8 mouse cellular contexts compared by ENCODE assay signal in the genomic region with DNA sequence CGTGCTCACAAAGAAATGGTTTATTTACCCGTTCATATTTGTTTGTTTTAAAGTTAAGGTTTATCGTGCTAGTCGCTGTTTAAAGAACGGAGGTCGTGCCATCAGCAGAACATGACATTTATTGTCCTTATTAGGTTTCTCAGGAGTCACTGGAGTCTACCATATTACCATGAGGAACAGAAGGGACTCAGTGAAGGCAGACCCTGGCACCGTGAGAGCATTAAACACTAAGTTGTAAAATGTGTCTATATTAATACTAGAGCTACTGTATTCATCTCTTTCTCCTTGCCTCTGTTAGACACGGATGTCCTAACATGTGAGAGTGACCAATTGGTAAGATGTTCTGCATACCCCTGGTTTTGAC. TPM values are rescaled to one million over a fixed set of nuclear protein-coding genes. Genes with fewer than 3 reads are reported as not detected.
A peak's percentile ranks its signal among the peaks of the same experiment; 100 is the strongest.
DNase-seq lines count a peak whose midpoint lies in the region; ATAC-seq and TF ChIP-seq lines count a peak whose summit lies in the region.

No protein-coding gene starts in this region.

- TF ChIP-seq POLR2A in cerebellum, adult 2 months (IDR thresholded peaks at IDR 0.05; ENCODE audit: borderline replicate concordance, insufficient read depth, low read length) = no peak

- H3K27ac ChIP-seq in cerebellum, adult 2 months (ENCODE audit: insufficient read depth, low read length) = no peak overlapping the region
- H3K27ac ChIP-seq in lung, embryonic 15.5 days = no peak overlapping the region
- no peak overlapping the region for H3K27ac ChIP-seq in hindbrain, embryonic 16.5 days (ENCODE audit: low read depth, low read length)

- WGBS in cerebellum, adult 2 months = 9% methylated on average over 8 of the region's 8 CpGs
- WGBS in lung, embryonic 15.5 days = 11% methylated on average over 8 of the region's 8 CpGs
- WGBS in hindbrain, embryonic 16.5 days = 13% methylated on average over 8 of the region's 8 CpGs

- no peaks in the 10 kb centered on the region for H3K4me1 ChIP-seq in cerebellum, adult 2 months (ENCODE audit: control insufficient read depth, insufficient read depth, low read length)
- peaks cover 5% of the 10 kb centered on the region for H3K4me1 ChIP-seq in lung, embryonic 15.5 days
- peaks cover 3% of the 10 kb centered on the region for H3K4me1 ChIP-seq in hindbrain, embryonic 16.5 days (ENCODE audit: control insufficient read depth, insufficient read depth, low read depth, low read length)

- peak overlapping the region; percentile 77 for H3K4me2 ChIP-seq in lung, embryonic 15.5 days
- peak overlapping the region; percentile 51 for H3K4me2 ChIP-seq in hindbrain, embryonic 16.5 days (ENCODE audit: low read length)

- H3K27me3 ChIP-seq in cerebellum, adult 2 months (ENCODE audit: control insufficient read depth, insufficient read depth, low read length) = no peaks in the 10 kb centered on the region
- H3K27me3 ChIP-seq in lung, embryonic 15.5 days = no peaks in the 10 kb centered on the region
- 0 out of 2 replicates have a peak, but pooled peaks cover 2% of the 10 kb centered on the region for H3K27me3 ChIP-seq in hindbrain, embryonic 16.5 days (replicated peaks; ENCODE audit: control insufficient read depth, insufficient read depth, low read length)

- H3K9ac ChIP-seq in lung, embryonic 15.5 days = peak overlapping the region; percentile 33; the same call in 1 of the 2 replicates
- peak overlapping the region; percentile 16 for H3K9ac ChIP-seq in hindbrain, embryonic 16.5 days (ENCODE audit: low read depth, low read length)

- H3K9me3 ChIP-seq in lung, embryonic 15.5 days = no peaks in the 10 kb centered on the region
- no peaks in the 10 kb centered on the region for H3K9me3 ChIP-seq in hindbrain, embryonic 16.5 days (ENCODE audit: control insufficient read depth, low read length)

- peaks cover 27% of the 10 kb centered on the region for H3K36me3 ChIP-seq in lung, embryonic 15.5 days
- peaks cover 24% of the 10 kb centered on the region for H3K36me3 ChIP-seq in hindbrain, embryonic 16.5 days (ENCODE audit: control insufficient read depth, insufficient read depth, low read length)

- peak; percentile 21; the same call in 1 of the 2 replicates for ATAC-seq in lung, embryonic 15.5 days (ENCODE audit: borderline replicate concordance, extremely low read depth, low FRiP score, low TSS enrichment)
- ATAC-seq in hindbrain, embryonic 16.5 days = peak; percentile 65
- peak; percentile 50 for ATAC-seq in megakaryocyte-erythroid progenitor cell, adult 5-6 weeks (replicated peaks; ENCODE audit: low FRiP score, low TSS enrichment, poor library complexity, severe bottlenecking)

- peak overlapping the region; percentile 89 for H3K4me3 ChIP-seq in cerebellum, adult 2 months (replicated peaks; ENCODE audit: insufficient read depth, low read depth, low read length)
- peak overlapping the region; percentile 98 for H3K4me3 ChIP-seq in lung, embryonic 15.5 days
- peak overlapping the region; percentile 72 for H3K4me3 ChIP-seq in hindbrain, embryonic 16.5 days (ENCODE audit: low read length)

- no peak for DNase-seq in cerebellum, adult 2 months
- DNase-seq in cerebellum, adult 8-10 months = no peak
- no peak for DNase-seq in lung, adult 18-20 months
- no peak for DNase-seq in urinary bladder, adult 2 months (ENCODE audit: low spot score)
- DNase-seq in B cell, adult 2 months = no peak

- no peak for TF ChIP-seq CTCF in cerebellum, adult 2 months (IDR thresholded peaks at IDR 0.05; ENCODE audit: borderline replicate concordance, insufficient read depth, low read depth, low read length)

RNA-seq across cellular contexts. Expression of a gene that starts 0.3 kb away (rescaled TPM):
- 27.9 and 28.4 TPM in 2 replicates for polyA plus RNA-seq in cerebellum, adult 2 months (2012; rRNA removed)
- polyA plus RNA-seq in lung, embryonic 15.5 days (2015; fragmentation: Nextera tagmentation; extraction: Ambion mirVana) = 70.1 and 72.0 TPM in 2 replicates
- polyA plus RNA-seq in hindbrain, embryonic 16.5 days (2015; fragmentation: Nextera tagmentation; extraction: Ambion mirVana) = 75.4 and 78.4 TPM in 2 replicates
- total RNA-seq in megakaryocyte-erythroid progenitor cell, adult 5-6 weeks (2014; fragmentation: Nextera tagmentation) = 41.2 and 48.7 TPM in 2 replicates
- 135 and 168 TPM in 2 replicates for total RNA-seq in megakaryocyte-erythroid progenitor cell, adult 5-6 weeks (2017)
- 29.7 and 31.3 TPM in 2 replicates for polyA plus RNA-seq in urinary bladder, adult 2 months (2012; rRNA removed)

RNA-seq across cellular contexts. Expression of a gene that starts 31.1 kb away (rescaled TPM):
- not detected in 2 replicates for polyA plus RNA-seq in cerebellum, adult 2 months (2012; rRNA removed)
- 0.09 TPM in 1 of 2 replicates, not detected in the other for polyA plus RNA-seq in lung, embryonic 15.5 days (2015; fragmentation: Nextera tagmentation; extraction: Ambion mirVana)
- not detected in 2 replicates for polyA plus RNA-seq in hindbrain, embryonic 16.5 days (2015; fragmentation: Nextera tagmentation; extraction: Ambion mirVana)
- total RNA-seq in megakaryocyte-erythroid progenitor cell, adult 5-6 weeks (2014; fragmentation: Nextera tagmentation) = not detected in 2 replicates
- total RNA-seq in megakaryocyte-erythroid progenitor cell, adult 5-6 weeks (2017) = not detected in 2 replicates
- not detected in 2 replicates for polyA plus RNA-seq in urinary bladder, adult 2 months (2012; rRNA removed)

RNA-seq across cellular contexts. Expression of a gene that starts 39.8 kb away (rescaled TPM):
- polyA plus RNA-seq in cerebellum, adult 2 months (2012; rRNA removed) = 0.10 and 0.23 TPM in 2 replicates
- polyA plus RNA-seq in lung, embryonic 15.5 days (2015; fragmentation: Nextera tagmentation; extraction: Ambion mirVana) = 0.15 and 0.29 TPM in 2 replicates
- polyA plus RNA-seq in hindbrain, embryonic 16.5 days (2015; fragmentation: Nextera tagmentation; extraction: Ambion mirVana) = not detected in 2 replicates
- total RNA-seq in megakaryocyte-erythroid progenitor cell, adult 5-6 weeks (2014; fragmentation: Nextera tagmentation) = not detected in 2 replicates
- total RNA-seq in megakaryocyte-erythroid progenitor cell, adult 5-6 weeks (2017) = 0.23 TPM in 1 of 2 replicates, not detected in the other
- polyA plus RNA-seq in urinary bladder, adult 2 months (2012; rRNA removed) = 2.7 and 6.8 TPM in 2 replicates
